Mouse (Mus musculus) liver, embryonic 12.5 days (tissue): ENCODE results near the gene Ssx2ip. TPM values are rescaled to one million over a fixed set of nuclear protein-coding genes. Genes with fewer than 3 reads are reported as not detected.

Experiments used
- ATAC-seq: fragments of 200-750 bp; cut with Nextera tagmentation; 2 replicates; pipeline ENCODE4 v1.8.0; 2017; ENCODE audit warnings: moderate number of reproducible peaks, mild to moderate bottlenecking, moderate library complexity
- H3K27ac ChIP-seq: fragments of 300-500 bp; sonication (generic); 2 replicates; pipeline ENCODE4 v1.5.1; 2016; ENCODE audit warnings: mild to moderate bottlenecking
- H3K27me3 ChIP-seq: fragments of 300-500 bp; sonication (generic); replicated peaks from 2 replicates; pipeline ENCODE4 v1.6.1; 2016; ENCODE audit warnings: mild to moderate bottlenecking, moderate library complexity
- H3K36me3 ChIP-seq: fragments of 300-500 bp; sonication (generic); 2 replicates; pipeline ENCODE4 v1.6.1; 2016; ENCODE audit warnings: mild to moderate bottlenecking, moderate library complexity
- H3K4me1 ChIP-seq: fragments of 300-500 bp; sonication (generic); 2 replicates; pipeline ENCODE4 v1.6.1; 2016
- H3K4me2 ChIP-seq: fragments of 300-500 bp; sonication (generic); 2 replicates; pipeline ENCODE4 v1.6.1; 2016; ENCODE audit warnings: mild to moderate bottlenecking, moderate library complexity
- H3K4me3 ChIP-seq: fragments of 300-500 bp; sonication (generic); 2 replicates; pipeline ENCODE4 v1.5.1; 2016; ENCODE audit warnings: mild to moderate bottlenecking, moderate library complexity
- H3K9ac ChIP-seq: fragments of 300-500 bp; sonication (generic); 2 replicates; pipeline ENCODE4 v1.6.1; 2016; ENCODE audit warnings: mild to moderate bottlenecking, moderate library complexity
- H3K9me3 ChIP-seq: fragments of 300-500 bp; sonication (generic); replicated peaks from 2 replicates; pipeline ENCODE4 v1.6.1; 2016; ENCODE audit warnings: mild to moderate bottlenecking, moderate library complexity
- WGBS: fragments of 180-500 bp; shearing (Covaris S2); methylation state at CpG from one replicate; pipeline ENCODE4 v1.1.7; 2016; ENCODE audit not compliant: insufficient replicate concordance; 5-methylcytosine and 5-hydroxymethylcytosine counted together
- polyA plus RNA-seq: library from polyadenylated mRNA; unstranded; fragments of >200 nt; fragmentation: Nextera tagmentation; extraction: Ambion mirVana; gene quantifications from 2 replicates; pipeline ENCODE4 v1.2.1, GENCODE M21; 2016

Gene Ssx2ip
- polyA plus RNA-seq, 1 experiment from 2014 or later, result 157 TPM

DNA sequence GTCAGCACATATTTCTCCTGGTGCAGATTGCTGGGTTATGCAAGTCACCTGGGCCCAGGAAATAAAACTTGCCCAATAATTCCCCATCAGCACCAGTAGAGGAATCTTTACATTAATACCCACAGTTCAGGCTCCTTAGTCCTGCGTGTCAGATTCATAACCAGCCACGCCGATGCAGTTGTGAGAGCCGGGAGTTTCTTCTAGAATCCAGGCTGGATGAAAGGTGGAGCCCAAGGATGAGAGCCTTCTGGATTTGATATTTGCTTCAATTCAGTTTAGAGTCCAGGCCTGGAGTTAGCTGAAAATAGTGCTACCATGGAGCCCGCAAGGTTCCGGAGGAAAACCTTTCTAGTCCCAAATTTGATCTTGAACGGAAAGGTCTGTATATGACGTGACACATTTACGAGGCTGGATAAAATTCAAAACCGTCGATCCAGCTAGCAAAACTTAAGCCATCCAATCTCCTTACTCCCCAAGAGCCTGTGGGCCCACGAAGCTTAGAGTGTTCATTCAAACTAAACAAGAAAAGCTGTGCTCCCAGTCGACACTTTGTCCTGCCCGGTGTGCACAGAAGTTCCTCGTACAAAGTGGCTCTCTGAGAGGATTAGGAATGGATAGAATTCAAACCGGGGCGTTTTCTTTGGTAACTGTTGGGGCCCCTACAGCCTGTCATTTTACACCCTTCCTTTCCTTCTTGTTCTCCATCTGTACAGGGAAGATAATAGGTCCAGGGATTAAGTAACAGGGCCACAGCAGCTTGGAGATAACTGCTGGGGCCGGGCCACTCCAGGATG lies 968 bp downstream of the Ssx2ip start:
- peak overlapping the region; percentile 97 for H3K27ac ChIP-seq
- peak overlapping the region; percentile 94 for H3K4me3 ChIP-seq
- H3K4me1 ChIP-seq, result peaks cover 58% of the 10 kb centered on the region
- H3K27me3 ChIP-seq, result no peaks in the 10 kb centered on the region
- ATAC-seq, result peak; percentile 84
- WGBS, result 20% methylated on average over 18 of the region's 18 CpGs
- peak overlapping the region; percentile 99 for H3K9ac ChIP-seq
- H3K36me3 ChIP-seq, result peaks cover 44% of the 10 kb centered on the region
- no peaks in the 10 kb centered on the region for H3K9me3 ChIP-seq
- peak overlapping the region; percentile 88 for H3K4me2 ChIP-seq

DNA sequence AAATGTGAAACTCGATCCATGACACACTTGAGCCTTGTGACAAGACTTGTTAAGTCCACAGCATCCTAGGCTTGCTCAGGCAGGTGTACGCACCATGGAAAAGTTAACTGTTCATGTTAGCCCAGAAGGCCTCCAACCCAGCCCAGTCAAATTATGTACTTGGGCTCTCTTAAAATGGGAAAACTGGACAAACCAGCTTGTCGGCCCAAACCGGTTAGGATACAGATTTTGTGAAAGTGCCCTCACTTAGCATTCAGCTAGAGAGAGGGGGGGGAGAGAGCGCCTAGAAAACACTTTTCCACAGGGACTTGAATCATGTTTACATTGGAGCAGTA lies 1.5 kb downstream of the Ssx2ip start:
- H3K36me3 ChIP-seq, result peaks cover 49% of the 10 kb centered on the region
- 39% methylated on average over 5 of the region's 5 CpGs for WGBS
- peaks cover 64% of the 10 kb centered on the region for H3K4me1 ChIP-seq
- peak overlapping the region; percentile 97 for H3K27ac ChIP-seq
- H3K9me3 ChIP-seq, result no peaks in the 10 kb centered on the region
- no peak for ATAC-seq
- peak overlapping the region; percentile 88 for H3K4me2 ChIP-seq
- H3K27me3 ChIP-seq, result no peaks in the 10 kb centered on the region
- H3K9ac ChIP-seq, result peak overlapping the region; percentile 99
- H3K4me3 ChIP-seq, result peak overlapping the region; percentile 94

DNA sequence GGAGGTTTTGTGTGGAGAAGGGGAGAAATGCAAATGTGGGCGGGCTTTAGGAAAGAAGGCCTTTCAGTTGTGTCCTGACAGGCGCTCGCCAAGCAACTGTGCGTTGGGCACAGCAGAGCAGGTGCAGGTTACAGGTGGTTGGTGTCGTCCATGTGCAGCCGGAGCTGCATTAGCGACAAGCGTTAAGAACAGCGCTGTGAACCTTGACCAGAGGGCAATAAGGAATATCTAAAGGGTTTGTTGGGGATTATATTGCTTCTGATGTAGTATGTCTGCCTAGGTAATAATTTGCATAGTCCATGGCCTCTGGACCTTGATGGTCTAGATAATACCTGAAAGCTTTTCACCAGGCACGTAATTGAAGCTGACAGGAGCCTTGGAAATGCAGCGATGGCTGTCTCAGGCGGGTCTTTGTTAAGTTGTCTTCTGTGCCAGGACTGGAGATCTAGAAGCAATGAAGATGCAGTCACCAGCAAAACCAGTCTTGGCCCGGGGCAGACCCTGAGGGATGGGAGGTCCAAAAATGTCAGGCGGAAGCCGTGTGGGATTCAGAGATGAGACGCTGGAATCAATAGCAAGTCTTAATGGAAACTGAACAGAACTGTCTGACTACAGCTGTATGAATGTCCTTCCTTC lies 2.8 kb downstream of the Ssx2ip start:
- Histone ChIP-seq H3K9me3 (no peaks in the 10 kb centered on the region), H3K4me1 (peaks cover 76% of the 10 kb centered on the region), H3K36me3 (peaks cover 62% of the 10 kb centered on the region), H3K4me2 (peak overlapping the region; percentile 88), H3K4me3 (peak overlapping the region; percentile 94), H3K27me3 (no peaks in the 10 kb centered on the region), H3K27ac (peak overlapping the region; percentile 97), H3K9ac (peak overlapping the region; percentile 99)
- WGBS, result 86% methylated on average over 16 of the region's 16 CpGs
- no peak for ATAC-seq

DNA sequence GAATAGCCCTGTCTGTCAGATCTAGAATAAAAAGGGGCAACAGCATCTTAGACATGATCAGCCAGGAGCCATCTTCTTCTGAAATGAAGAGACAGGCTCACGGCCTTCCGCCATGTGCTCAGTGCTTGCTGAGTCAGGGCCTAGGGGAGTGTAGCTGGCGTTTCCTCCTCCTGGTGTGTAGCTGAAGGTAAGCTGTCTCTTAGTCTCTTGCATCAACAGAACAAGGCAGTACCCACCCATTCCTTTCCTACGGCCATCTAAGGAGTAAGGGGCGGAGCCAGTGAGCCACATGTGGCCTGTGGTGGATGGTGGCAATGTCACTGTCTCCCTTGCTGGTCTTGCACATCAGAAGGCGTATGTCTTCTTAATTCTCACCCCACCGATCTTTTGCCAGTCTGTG lies 5.7 kb downstream of the Ssx2ip start:
- no peaks in the 10 kb centered on the region for H3K27me3 ChIP-seq
- ATAC-seq, result peak; percentile 63
- H3K9me3 ChIP-seq, result no peaks in the 10 kb centered on the region
- H3K4me2 ChIP-seq, result peak overlapping the region; percentile 88
- 45% methylated on average over 7 of the region's 7 CpGs for WGBS
- peaks cover 85% of the 10 kb centered on the region for H3K36me3 ChIP-seq
- H3K4me1 ChIP-seq, result peaks cover 95% of the 10 kb centered on the region
- H3K4me3 ChIP-seq, result peak overlapping the region; percentile 12; the same call in 1 of the 2 replicates
- H3K9ac ChIP-seq, result no peak overlapping the region
- peak overlapping the region; percentile 97 for H3K27ac ChIP-seq

DNA sequence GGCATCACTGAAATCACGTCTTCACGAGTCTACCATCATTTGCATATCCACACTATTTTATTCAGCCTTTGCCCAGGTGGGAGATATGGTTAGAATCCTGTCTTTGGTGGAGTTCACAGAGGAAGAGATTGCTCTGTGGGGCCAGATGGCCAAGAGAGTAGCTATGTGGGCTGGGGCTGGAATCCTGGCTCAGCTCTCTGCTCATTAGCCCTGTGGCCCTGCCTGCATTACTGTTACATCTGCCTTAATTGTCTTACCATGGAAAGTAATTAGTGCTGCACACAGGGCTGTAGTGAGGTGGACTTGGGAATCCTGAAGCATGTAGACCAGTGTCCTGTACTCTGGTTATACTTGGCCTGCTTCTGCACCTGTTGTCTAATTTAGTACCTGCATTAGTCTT lies 7.6 kb downstream of the Ssx2ip start:
- Histone ChIP-seq H3K27ac (peak overlapping the region; percentile 97; the same call in 1 of the 2 replicates), H3K9me3 (no peaks in the 10 kb centered on the region), H3K4me2 (peak overlapping the region; percentile 88; the same call in 1 of the 2 replicates), H3K4me1 (peaks cover 92% of the 10 kb centered on the region), H3K4me3 (no peak overlapping the region), H3K36me3 (peaks cover 93% of the 10 kb centered on the region), H3K27me3 (no peaks in the 10 kb centered on the region), H3K9ac (no peak overlapping the region; the same call in 1 of the 2 replicates)
- whole genome bisulfite sequencing, result 73% methylated on average over 2 of the region's 2 CpGs
- ATAC-seq, result no peak

DNA sequence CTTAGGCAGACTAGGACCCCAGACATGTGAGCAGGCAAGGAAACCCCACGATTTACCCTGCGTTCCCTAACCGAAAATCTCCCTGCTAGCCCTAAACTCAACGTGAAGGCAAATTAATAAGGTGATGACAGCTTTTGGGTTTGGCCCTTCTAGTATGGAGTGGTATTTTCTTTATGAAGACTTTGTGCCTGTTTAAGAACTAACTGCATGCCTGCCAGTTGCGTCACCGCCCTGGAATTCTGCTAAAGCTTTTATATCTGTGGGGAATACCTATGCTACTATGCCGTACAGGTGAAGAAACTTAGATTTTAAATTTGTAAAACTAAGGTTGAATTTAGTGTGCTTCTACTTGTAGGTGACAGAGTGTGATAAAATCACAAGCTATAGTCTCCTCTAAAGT lies 8.0 kb downstream of the Ssx2ip start:
- Histone ChIP-seq H3K36me3 (peaks cover 93% of the 10 kb centered on the region), H3K4me1 (peaks cover 92% of the 10 kb centered on the region)
- WGBS, result 90% methylated on average over 7 of the region's 7 CpGs

DNA sequence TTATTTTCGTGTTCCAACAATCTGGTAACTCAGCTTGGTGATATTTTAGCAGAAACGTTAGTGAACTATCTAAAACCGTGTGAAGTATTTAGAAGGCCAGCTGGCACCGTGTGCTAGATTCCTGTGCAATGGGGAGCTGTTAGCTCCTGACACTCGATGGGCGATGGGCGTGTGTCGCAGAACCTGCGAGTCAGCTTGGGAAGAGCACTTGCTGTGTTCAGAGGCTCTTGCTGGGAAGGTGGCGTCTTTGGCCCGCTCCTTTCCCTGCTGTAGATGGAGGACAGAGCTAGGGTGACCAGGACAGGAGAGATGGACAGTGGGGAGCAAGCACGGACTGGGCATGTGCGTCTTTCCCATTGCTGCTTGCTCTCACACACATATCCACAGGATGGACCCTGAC lies 8.6 kb downstream of the Ssx2ip start:
- WGBS, result 91% methylated on average over 13 of the region's 13 CpGs
- Histone ChIP-seq H3K36me3 (peaks cover 93% of the 10 kb centered on the region), H3K27ac (no peak overlapping the region), H3K9ac (no peak overlapping the region), H3K27me3 (no peaks in the 10 kb centered on the region), H3K4me3 (no peak overlapping the region), H3K9me3 (no peaks in the 10 kb centered on the region), H3K4me2 (no peak overlapping the region), H3K4me1 (peaks cover 90% of the 10 kb centered on the region)
- no peak for ATAC-seq

More for the DNA sequence above, 8.0 kb downstream of the Ssx2ip start:
- no peak overlapping the region for H3K4me3 ChIP-seq
- no peak for ATAC-seq
- no peak overlapping the region for H3K4me2 ChIP-seq
- H3K9me3 ChIP-seq, result no peaks in the 10 kb centered on the region
- H3K27ac ChIP-seq, result no peak overlapping the region; the same call in 1 of the 2 replicates
- H3K9ac ChIP-seq, result no peak overlapping the region
- no peaks in the 10 kb centered on the region for H3K27me3 ChIP-seq

DNA sequence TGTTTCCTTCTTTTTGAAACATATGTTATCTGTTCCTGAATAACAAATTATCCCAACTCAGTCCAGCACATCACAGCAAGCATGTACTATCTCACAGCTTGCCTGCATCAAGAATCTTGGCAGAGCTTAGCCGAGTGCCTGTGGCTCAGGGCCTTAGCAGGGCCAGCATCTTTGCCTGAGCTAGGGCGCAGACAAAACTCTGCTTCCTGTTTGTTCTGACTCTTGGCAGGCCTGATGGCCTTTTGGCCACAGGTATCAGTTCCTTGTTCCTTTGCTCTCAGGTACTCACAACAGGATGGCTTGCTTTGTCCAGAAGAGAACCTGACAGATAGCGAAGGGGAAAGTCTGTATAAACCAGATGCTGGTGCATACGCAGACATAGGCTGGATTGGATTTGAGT lies 9.6 kb downstream of the Ssx2ip start:
- H3K27ac ChIP-seq, result no peak overlapping the region
- no peak overlapping the region for H3K4me3 ChIP-seq
- ATAC-seq, result no peak
- peaks cover 80% of the 10 kb centered on the region for H3K4me1 ChIP-seq
- no peak overlapping the region for H3K9ac ChIP-seq
- WGBS, result 91% methylated on average over 4 of the region's 4 CpGs
- H3K36me3 ChIP-seq, result peaks cover 93% of the 10 kb centered on the region
- H3K27me3 ChIP-seq, result no peaks in the 10 kb centered on the region
- H3K9me3 ChIP-seq, result no peaks in the 10 kb centered on the region
- no peak overlapping the region for H3K4me2 ChIP-seq

GRCm38 (mm10) chr3:146414555-146414954 lies 10.1 kb downstream of the Ssx2ip start:
- H3K27me3 ChIP-seq, result no peaks in the 10 kb centered on the region
- no peaks in the 10 kb centered on the region for H3K9me3 ChIP-seq
- ATAC-seq, result no peak
- no peak overlapping the region for H3K9ac ChIP-seq
- peaks cover 93% of the 10 kb centered on the region for H3K36me3 ChIP-seq
- H3K4me2 ChIP-seq, result no peak overlapping the region
- 89% methylated on average over 12 of the region's 12 CpGs for WGBS
- peaks cover 75% of the 10 kb centered on the region for H3K4me1 ChIP-seq
- no peak overlapping the region for H3K4me3 ChIP-seq
- H3K27ac ChIP-seq, result no peak overlapping the region

DNA sequence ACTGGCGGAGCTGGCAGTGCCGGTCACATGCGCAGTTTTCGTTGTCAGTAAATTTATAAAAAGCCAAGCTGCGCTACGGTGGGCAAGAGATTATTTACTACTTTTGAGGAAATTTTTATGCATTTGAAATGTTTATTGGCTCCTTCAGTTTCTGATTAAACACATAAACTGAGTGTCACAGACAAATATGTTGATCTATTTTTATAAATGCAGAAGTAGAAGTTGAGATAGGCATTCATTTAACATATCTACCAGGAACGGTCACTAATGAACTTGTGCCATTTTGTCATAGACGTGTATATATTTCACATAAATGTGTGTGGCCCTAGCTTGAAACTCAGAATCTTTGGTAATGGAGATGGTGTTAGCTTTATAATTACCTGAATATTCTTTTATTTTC lies 13.4 kb downstream of the Ssx2ip start:
- peaks cover 100% of the 10 kb centered on the region for H3K36me3 ChIP-seq
- H3K9ac ChIP-seq, result no peak overlapping the region
- no peak for ATAC-seq
- no peaks in the 10 kb centered on the region for H3K27me3 ChIP-seq
- WGBS, result 91% methylated on average over 8 of the region's 8 CpGs
- no peak overlapping the region for H3K4me3 ChIP-seq
- no peak overlapping the region for H3K4me2 ChIP-seq
- H3K27ac ChIP-seq, result no peak overlapping the region
- H3K9me3 ChIP-seq, result no peaks in the 10 kb centered on the region
- H3K4me1 ChIP-seq, result peaks cover 58% of the 10 kb centered on the region

GRCm38 (mm10) chr3:146418901-146419300 lies 14.5 kb downstream of the Ssx2ip start:
- peaks cover 100% of the 10 kb centered on the region for H3K36me3 ChIP-seq
- no peak overlapping the region for H3K27ac ChIP-seq
- peaks cover 48% of the 10 kb centered on the region for H3K4me1 ChIP-seq
- no peak overlapping the region for H3K4me2 ChIP-seq
- ATAC-seq, result no peak
- H3K27me3 ChIP-seq, result no peaks in the 10 kb centered on the region
- 40% methylated on average over 7 of the region's 7 CpGs for WGBS
- H3K9me3 ChIP-seq, result no peaks in the 10 kb centered on the region
- no peak overlapping the region for H3K4me3 ChIP-seq
- H3K9ac ChIP-seq, result no peak overlapping the region

GRCm38 (mm10) chr3:146419534-146419933 lies 15.1 kb downstream of the Ssx2ip start:
- H3K27me3 ChIP-seq, result no peaks in the 10 kb centered on the region
- peaks cover 98% of the 10 kb centered on the region for H3K36me3 ChIP-seq
- no peak overlapping the region for H3K4me3 ChIP-seq
- no peak overlapping the region for H3K9ac ChIP-seq
- no peak overlapping the region for H3K4me2 ChIP-seq
- no peak overlapping the region for H3K27ac ChIP-seq
- peaks cover 42% of the 10 kb centered on the region for H3K4me1 ChIP-seq
- WGBS, result 85% methylated on average over 9 of the region's 9 CpGs
- H3K9me3 ChIP-seq, result no peaks in the 10 kb centered on the region
- ATAC-seq, result no peak
